Comparison of ENCODE assay signal across 10 mouse cellular contexts in genomic region chr19:34551981-34552380, GRCm38 (mm10). TPM values are rescaled to one million over a fixed set of nuclear protein-coding genes. Genes with fewer than 3 reads are reported as not detected.
DNase-seq lines count a peak whose midpoint lies in the region; ATAC-seq and TF ChIP-seq lines count a peak whose summit lies in the region.
"Had no signal": no experiment of that assay in that cellular context is flagged by ENCODE, and none has a peak within 500 bp of the region (broad histone marks: within the 10 kb centered on the region; RNA-seq: fewer than 3 reads in every experiment).

No protein-coding gene starts in this region.

- H3K4me3 ChIP-seq in kidney, embryonic 14.5 days (ENCODE audit: low read length): no peak overlapping the region; the same call in 1 of the 2 replicates
- H3K4me3 ChIP-seq in forebrain, postnatal 0 days (ENCODE audit: low read depth, low read length): peak overlapping the region; percentile 2; the same call in 1 of the 2 replicates
- H3K4me3 ChIP-seq in kidney, embryonic 15.5 days (replicated peaks): peak overlapping the region; percentile 17; the same call in 1 of the 2 replicates

- 0 out of 2 replicates have a peak, but pooled peaks cover 3% of the 10 kb centered on the region for H3K4me1 ChIP-seq in kidney, embryonic 14.5 days (ENCODE audit: control insufficient read depth, insufficient read depth, low read length)
- no peaks in the 10 kb centered on the region for H3K4me1 ChIP-seq in forebrain, postnatal 0 days (ENCODE audit: insufficient read depth)
- peaks cover 17% of the 10 kb centered on the region; the same call in 1 of the 2 replicates for H3K4me1 ChIP-seq in kidney, embryonic 15.5 days

- no peak for ATAC-seq in kidney, embryonic 14.5 days (ENCODE audit: low FRiP score, low TSS enrichment)
- no peak for ATAC-seq in forebrain, postnatal 0 days
- ATAC-seq in kidney, embryonic 15.5 days (replicated peaks; ENCODE audit: low FRiP score): no peak

- H3K9me3 ChIP-seq in kidney, embryonic 14.5 days (ENCODE audit: control insufficient read depth, low read length): no peaks in the 10 kb centered on the region
- no peaks in the 10 kb centered on the region for H3K9me3 ChIP-seq in forebrain, postnatal 0 days (ENCODE audit: low read length)
- no peaks in the 10 kb centered on the region for H3K9me3 ChIP-seq in kidney, embryonic 15.5 days (replicated peaks)
- H3K9me3 ChIP-seq: G1E had no signal

- no peak for TF ChIP-seq CTCF in forebrain, postnatal 0 days (IDR thresholded peaks at IDR 0.05; ENCODE audit: low read depth)

- 50% methylated on average over 5 of the region's 5 CpGs for WGBS in kidney, embryonic 14.5 days
- WGBS in forebrain, postnatal 0 days: 65% methylated on average over 5 of the region's 5 CpGs
- WGBS in kidney, embryonic 15.5 days: 41% methylated on average over 5 of the region's 5 CpGs

- H3K4me2 ChIP-seq in kidney, embryonic 14.5 days (replicated peaks; ENCODE audit: low read depth, low read length): no peak overlapping the region; the same call in none of the 2 replicates
- peak overlapping the region; percentile 16 for H3K4me2 ChIP-seq in forebrain, postnatal 0 days (ENCODE audit: low read depth)
- H3K4me2 ChIP-seq in kidney, embryonic 15.5 days: peak overlapping the region; percentile 26

- no peaks in the 10 kb centered on the region for H3K27me3 ChIP-seq in kidney, embryonic 14.5 days (ENCODE audit: control insufficient read depth, insufficient read depth, low read length)
- no peaks in the 10 kb centered on the region; the same call in 1 of the 2 replicates for H3K27me3 ChIP-seq in forebrain, postnatal 0 days (ENCODE audit: insufficient read depth, low read length)
- no peaks in the 10 kb centered on the region for H3K27me3 ChIP-seq in kidney, embryonic 15.5 days

- H3K36me3 ChIP-seq in kidney, embryonic 14.5 days (ENCODE audit: control insufficient read depth, insufficient read depth, low read length): no peaks in the 10 kb centered on the region
- no peaks in the 10 kb centered on the region for H3K36me3 ChIP-seq in forebrain, postnatal 0 days (ENCODE audit: insufficient read depth)
- H3K36me3 ChIP-seq in kidney, embryonic 15.5 days: no peaks in the 10 kb centered on the region
- H3K36me3 ChIP-seq: G1E had no signal

- H3K27ac ChIP-seq in kidney, embryonic 14.5 days (ENCODE audit: low read depth, low read length): no peak overlapping the region
- H3K27ac ChIP-seq in forebrain, postnatal 0 days (ENCODE audit: low read depth, low read length): no peak overlapping the region
- peak overlapping the region; percentile 64 for H3K27ac ChIP-seq in kidney, embryonic 15.5 days

- H3K9ac ChIP-seq in kidney, embryonic 14.5 days (ENCODE audit: low read depth, low read length): no peak overlapping the region
- no peak overlapping the region; the same call in 1 of the 2 replicates for H3K9ac ChIP-seq in forebrain, postnatal 0 days
- H3K9ac ChIP-seq in kidney, embryonic 15.5 days: no peak overlapping the region

- DNase-seq in kidney, adult 11 months: peak; percentile 72
- no peak for DNase-seq in forebrain, postnatal 0 days
- peak; percentile 80 for DNase-seq in lung, postnatal 25 days (ENCODE audit: low spot score)
- no peak for DNase-seq in adrenal gland, adult 18-20 months (ENCODE audit: low spot score in 2 of 2)
- no peak for DNase-seq in adrenal gland, postnatal 10 days
- DNase-seq in natural killer cell, adult 2 months (ENCODE audit: low spot score in 2 of 2): no peak

RNA-seq across cellular contexts. Expression of gene Ifit2, which starts 1.5 kb away (rescaled TPM):
- 3.9 and 9.8 TPM in 2 replicates for polyA plus RNA-seq in kidney, embryonic 14.5 days (2014; fragmentation: Nextera tagmentation; extraction: Ambion mirVana)
- total RNA-seq in forebrain, postnatal 0 days (2014; rRNA removed): 11.1 and 11.9 TPM in 2 replicates
- 6.3 and 8.0 TPM in 2 replicates for polyA plus RNA-seq in forebrain, postnatal 0 days (2015; fragmentation: Nextera tagmentation; extraction: Ambion mirVana)
- polyA plus RNA-seq in kidney, embryonic 15.5 days (2015; fragmentation: Nextera tagmentation; extraction: Ambion mirVana): 9.5 and 9.7 TPM in 2 replicates
- 1 to 10 TPM; 2.8 to 4.3 TPM for total RNA-seq in adrenal gland, adult 18-20 months (2021)
- 1 to 10 TPM; 2.8 to 4.0 TPM for total RNA-seq in adrenal gland, postnatal 10 days (2021)
- polyA plus RNA-seq: G1E had no signal

RNA-seq across cellular contexts. Expression of gene Lipa, which starts 24.7 kb away (rescaled TPM):
- polyA plus RNA-seq in kidney, embryonic 14.5 days (2014; fragmentation: Nextera tagmentation; extraction: Ambion mirVana): 22.0 and 26.7 TPM in 2 replicates
- 17.9 and 21.9 TPM in 2 replicates for total RNA-seq in forebrain, postnatal 0 days (2014; rRNA removed)
- polyA plus RNA-seq in forebrain, postnatal 0 days (2015; fragmentation: Nextera tagmentation; extraction: Ambion mirVana): 15.3 and 17.3 TPM in 2 replicates
- 31.2 and 32.5 TPM in 2 replicates for polyA plus RNA-seq in kidney, embryonic 15.5 days (2015; fragmentation: Nextera tagmentation; extraction: Ambion mirVana)
- total RNA-seq in adrenal gland, adult 18-20 months (2021): 100 to 1,000 TPM; 101 to 207 TPM
- total RNA-seq in adrenal gland, postnatal 10 days (2021): 100 to 1,000 TPM; 130 to 133 TPM
- polyA plus RNA-seq: G1E had no signal

RNA-seq across cellular contexts. Expression of gene Ifit3, which starts 31.4 kb away (rescaled TPM):
- polyA plus RNA-seq in kidney, embryonic 14.5 days (2014; fragmentation: Nextera tagmentation; extraction: Ambion mirVana): 0.73 and 0.80 TPM in 2 replicates
- 2.3 and 2.7 TPM in 2 replicates for total RNA-seq in forebrain, postnatal 0 days (2014; rRNA removed)
- polyA plus RNA-seq in forebrain, postnatal 0 days (2015; fragmentation: Nextera tagmentation; extraction: Ambion mirVana): 2.7 and 3.2 TPM in 2 replicates
- 2.0 TPM in 2 replicates for polyA plus RNA-seq in kidney, embryonic 15.5 days (2015; fragmentation: Nextera tagmentation; extraction: Ambion mirVana)
- total RNA-seq in adrenal gland, adult 18-20 months (2021): 1 to 10 TPM; 5.4 to 6.3 TPM
- total RNA-seq in adrenal gland, postnatal 10 days (2021): 1 to 10 TPM; 2.0 to 3.2 TPM
- polyA plus RNA-seq: G1E had no signal

RNA-seq across cellular contexts. Expression of gene Ifit1bl1, which starts 49.8 kb away (rescaled TPM):
- 0.20 TPM in 1 of 2 replicates, not detected in the other for polyA plus RNA-seq in kidney, embryonic 14.5 days (2014; fragmentation: Nextera tagmentation; extraction: Ambion mirVana)
- total RNA-seq in forebrain, postnatal 0 days (2014; rRNA removed): 1.8 and 2.5 TPM in 2 replicates
- polyA plus RNA-seq in forebrain, postnatal 0 days (2015; fragmentation: Nextera tagmentation; extraction: Ambion mirVana): 1.4 and 1.6 TPM in 2 replicates
- 0.13 and 0.36 TPM in 2 replicates for polyA plus RNA-seq in kidney, embryonic 15.5 days (2015; fragmentation: Nextera tagmentation; extraction: Ambion mirVana)
- under 1 TPM; 0.40 to 0.48 TPM for total RNA-seq in adrenal gland, adult 18-20 months (2021)
- under 1 TPM; 0.15 to 0.30 TPM for total RNA-seq in adrenal gland, postnatal 10 days (2021)
- total RNA-seq: common myeloid progenitor, adult 5-6 weeks had no signal
- polyA plus RNA-seq: G1E had no signal

RNA-seq across cellular contexts. Expression of gene Ifit3b, which starts 55.8 kb away (rescaled TPM):
- polyA plus RNA-seq in kidney, embryonic 14.5 days (2014; fragmentation: Nextera tagmentation; extraction: Ambion mirVana): 0.41 TPM in 1 of 2 replicates, not detected in the other
- 0.15 and 0.19 TPM in 2 replicates for total RNA-seq in forebrain, postnatal 0 days (2014; rRNA removed)
- polyA plus RNA-seq in forebrain, postnatal 0 days (2015; fragmentation: Nextera tagmentation; extraction: Ambion mirVana): 0.45 and 0.79 TPM in 2 replicates
- polyA plus RNA-seq in kidney, embryonic 15.5 days (2015; fragmentation: Nextera tagmentation; extraction: Ambion mirVana): 0.88 and 0.99 TPM in 2 replicates
- 1 to 10 TPM; 1.9 to 2.5 TPM for total RNA-seq in adrenal gland, adult 18-20 months (2021)
- total RNA-seq in adrenal gland, postnatal 10 days (2021): 1 to 10 TPM in 1 of 2 experiments, under 1 TPM in 1; 0.60 to 1.2 TPM
- total RNA-seq: common myeloid progenitor, adult 5-6 weeks; G1E had no signal
- polyA plus RNA-seq: G1E had no signal

Comparison
In these comparisons a context has a peak if more than half of its experiments do, and no peak if none do; other contexts are left out.
1. DNase-seq: peak in kidney, adult 11 months (single experiment) and lung, postnatal 25 days (single experiment); none in forebrain, postnatal 0 days (single experiment), adrenal gland, adult 18-20 months (0 of 2), adrenal gland, postnatal 10 days (single experiment) and natural killer cell, adult 2 months (0 of 2).